In the genomic region with DNA sequence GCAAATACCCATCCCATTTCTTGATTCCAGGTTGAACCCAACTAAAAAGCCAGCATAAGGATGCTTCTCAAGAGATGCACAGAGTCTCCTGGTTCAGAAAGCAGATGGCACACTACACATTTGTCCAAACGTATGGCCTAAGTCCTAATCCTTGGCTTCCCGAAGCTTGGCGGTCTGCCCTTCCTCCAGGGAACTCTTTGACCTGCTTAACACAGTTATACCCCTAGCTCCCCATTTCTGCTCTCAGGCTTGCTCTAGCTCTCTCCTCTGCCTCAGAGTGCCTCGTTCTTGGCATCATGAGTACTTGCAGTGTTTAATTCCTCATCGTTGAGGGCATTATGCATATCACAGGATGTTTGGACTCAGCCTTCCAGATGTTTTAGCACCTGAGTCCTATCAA, we compare ENCODE assay signal across 25 mouse cellular contexts. TPM values are rescaled to one million over a fixed set of nuclear protein-coding genes. Genes with fewer than 3 reads are reported as not detected.
A peak's percentile ranks its signal among the peaks of the same experiment; 100 is the strongest.
DNase-seq lines count a peak whose midpoint lies in the region; ATAC-seq lines count a peak whose summit lies in the region.
"Had no signal": no experiment of that assay in that cellular context is flagged by ENCODE, and none has a peak within 500 bp of the region (broad histone marks: within the 10 kb centered on the region; RNA-seq: fewer than 3 reads in every experiment).

No protein-coding gene starts in this region.

- H3K36me3 ChIP-seq in hindbrain, embryonic 16.5 days (ENCODE audit: control insufficient read depth, insufficient read depth, low read length), result no peaks in the 10 kb centered on the region
- H3K36me3 ChIP-seq: heart, embryonic 12.5 days; hindbrain, embryonic 10.5 days; liver, embryonic 12.5 days; midbrain, embryonic 12.5 days had no signal

- intact Hi-C loops in left cerebral cortex, postnatal 4 days (cut with DNase I), result no loop called here
- intact Hi-C loops in left cerebral cortex, postnatal 25 days (cut with DNase I), result no loop called here
- intact Hi-C loops in heart, postnatal 25 days (cut with DNase I), result no loop called here

- no peaks in the 10 kb centered on the region for H3K9me3 ChIP-seq in hindbrain, embryonic 16.5 days (ENCODE audit: control insufficient read depth, low read length)
- H3K9me3 ChIP-seq: forebrain, embryonic 13.5 days; heart, embryonic 12.5 days; hindbrain, embryonic 10.5 days; liver, embryonic 12.5 days; midbrain, embryonic 12.5 days had no signal

- no peak overlapping the region for H3K9ac ChIP-seq in hindbrain, embryonic 16.5 days (ENCODE audit: low read depth, low read length)
- H3K9ac ChIP-seq: forebrain, embryonic 13.5 days; heart, embryonic 12.5 days; liver, embryonic 12.5 days; liver, postnatal 0 days; midbrain, embryonic 12.5 days had no signal

- peak; percentile 75 for DNase-seq in left cerebral cortex, postnatal 4 days
- no peak for DNase-seq in left cerebral cortex, postnatal 25 days (ENCODE audit: low spot score in 2 of 2)
- DNase-seq in cerebellum, adult 18-20 months, result peak; percentile 87 to 90
- DNase-seq in cerebellum, postnatal 10 days, result peak; percentile 77 to 90
- DNase-seq in embryo, embryonic 9.5 days (ENCODE audit: extremely low spot score), result no peak
- no peak for DNase-seq in heart, postnatal 25 days (ENCODE audit: low spot score)
- DNase-seq: adrenal gland, postnatal 14 days; gastrocnemius, postnatal 14 days; heart, adult 2 months; kidney, adult 9 months; kidney, postnatal 10 days; liver, postnatal 0 days; lung, postnatal 4 days; thymus, postnatal 4 days had no signal

- no peak overlapping the region for H3K4me3 ChIP-seq in hindbrain, embryonic 16.5 days (ENCODE audit: low read length)
- H3K4me3 ChIP-seq: forebrain, embryonic 13.5 days; heart, adult 2 months; heart, embryonic 12.5 days; hindbrain, embryonic 10.5 days; liver, embryonic 12.5 days; megakaryocyte, embryonic 14.5 days; midbrain, embryonic 12.5 days had no signal

- no peak overlapping the region for H3K4me2 ChIP-seq in hindbrain, embryonic 16.5 days (ENCODE audit: low read length)
- H3K4me2 ChIP-seq: forebrain, embryonic 13.5 days; heart, embryonic 12.5 days; liver, embryonic 12.5 days; midbrain, embryonic 12.5 days had no signal

- 54% methylated on average over 5 of the region's 5 CpGs for WGBS in hindbrain, embryonic 16.5 days

- H3K4me1 ChIP-seq in hindbrain, embryonic 16.5 days (ENCODE audit: control insufficient read depth, insufficient read depth, low read depth, low read length), result peaks cover 33% of the 10 kb centered on the region
- H3K4me1 ChIP-seq: liver, embryonic 12.5 days; megakaryocyte, embryonic 14.5 days had no signal

- H3K27me3 ChIP-seq in hindbrain, embryonic 16.5 days (replicated peaks; ENCODE audit: control insufficient read depth, insufficient read depth, low read length), result no peaks in the 10 kb centered on the region
- H3K27me3 ChIP-seq: forebrain, embryonic 13.5 days; heart, embryonic 12.5 days; liver, embryonic 12.5 days; megakaryocyte, embryonic 14.5 days; midbrain, embryonic 12.5 days; Patski had no signal

- no peak overlapping the region for H3K27ac ChIP-seq in hindbrain, embryonic 16.5 days (ENCODE audit: low read depth, low read length)
- H3K27ac ChIP-seq: forebrain, embryonic 13.5 days; heart, adult 2 months; hindbrain, embryonic 10.5 days; liver, embryonic 12.5 days; midbrain, embryonic 12.5 days had no signal

- no peak for ATAC-seq in hindbrain, embryonic 16.5 days
- ATAC-seq: forebrain, embryonic 13.5 days; intestine, postnatal 0 days; liver, embryonic 12.5 days; liver, postnatal 0 days; lung, postnatal 0 days; Patski had no signal

RNA-seq across cellular contexts. Expression of a gene that starts 38.8 kb away (rescaled TPM):
- 1,000 to 10,000 TPM; 1,597 to 1,728 TPM for total RNA-seq in left cerebral cortex, postnatal 4 days (2021)
- 1,000 to 10,000 TPM; 1,464 to 1,529 TPM for total RNA-seq in left cerebral cortex, postnatal 25 days (2021)
- 1 to 10 TPM; 3.1 to 5.3 TPM for total RNA-seq in heart, postnatal 25 days (2021)
- 3,305 and 3,556 TPM in 2 replicates for polyA plus RNA-seq in hindbrain, embryonic 16.5 days (2015; fragmentation: Nextera tagmentation; extraction: Ambion mirVana)
- total RNA-seq: MEL had no signal

Comparison
In these comparisons a context has a peak if more than half of its experiments do, and no peak if none do; other contexts are left out.
1. DNase-seq: peak in left cerebral cortex, postnatal 4 days (single experiment), cerebellum, adult 18-20 months (2 of 2) and cerebellum, postnatal 10 days (2 of 2); none in left cerebral cortex, postnatal 25 days (0 of 2), embryo, embryonic 9.5 days (single experiment) and heart, postnatal 25 days (single experiment).
2. RNA of a gene that starts 38.8 kb away (total RNA-seq): 1,597 to 1,728 TPM in left cerebral cortex, postnatal 4 days and 1,464 to 1,529 TPM in left cerebral cortex, postnatal 25 days; 3.1 to 5.3 TPM in heart, postnatal 25 days; every median in the first group is over 100 times any median in the second.